Mouse (Mus musculus) adrenal gland, adult 8-10 months (tissue): Measurements from ENCODE around the gene Phldb1. TPM values are rescaled to one million over a fixed set of nuclear protein-coding genes. Genes with fewer than 3 reads are reported as not detected.
A peak's percentile ranks its signal among the peaks of the same experiment; 100 is the strongest.
"Not testable (repeated sequence)": the region's sequence is repeated elsewhere in the genome, so short reads cannot be mapped to it uniquely, and the experiment has no call there.

Source experiments
- DNase-seq: peaks from one replicate; pipeline ENCODE4 v3.0.0; 2022
- total RNA-seq, 4 experiments: library from RNA; stranded (reverse); gene quantifications; 2 replicates each; pipeline ENCODE4 v1.2.4; 2022

Gene Phldb1
- total RNA-seq, result 10 to 100 TPM; 31.7 to 64.7 (median 48.5) TPM

- DNase-seq, result peak; percentile 58
These were observed at the start of gene Phldb1 for GRCm38 (mm10) chr9:44734524-44735494. Gene Phldb1 (minus strand): TSS chr9:44735198.

DNA sequence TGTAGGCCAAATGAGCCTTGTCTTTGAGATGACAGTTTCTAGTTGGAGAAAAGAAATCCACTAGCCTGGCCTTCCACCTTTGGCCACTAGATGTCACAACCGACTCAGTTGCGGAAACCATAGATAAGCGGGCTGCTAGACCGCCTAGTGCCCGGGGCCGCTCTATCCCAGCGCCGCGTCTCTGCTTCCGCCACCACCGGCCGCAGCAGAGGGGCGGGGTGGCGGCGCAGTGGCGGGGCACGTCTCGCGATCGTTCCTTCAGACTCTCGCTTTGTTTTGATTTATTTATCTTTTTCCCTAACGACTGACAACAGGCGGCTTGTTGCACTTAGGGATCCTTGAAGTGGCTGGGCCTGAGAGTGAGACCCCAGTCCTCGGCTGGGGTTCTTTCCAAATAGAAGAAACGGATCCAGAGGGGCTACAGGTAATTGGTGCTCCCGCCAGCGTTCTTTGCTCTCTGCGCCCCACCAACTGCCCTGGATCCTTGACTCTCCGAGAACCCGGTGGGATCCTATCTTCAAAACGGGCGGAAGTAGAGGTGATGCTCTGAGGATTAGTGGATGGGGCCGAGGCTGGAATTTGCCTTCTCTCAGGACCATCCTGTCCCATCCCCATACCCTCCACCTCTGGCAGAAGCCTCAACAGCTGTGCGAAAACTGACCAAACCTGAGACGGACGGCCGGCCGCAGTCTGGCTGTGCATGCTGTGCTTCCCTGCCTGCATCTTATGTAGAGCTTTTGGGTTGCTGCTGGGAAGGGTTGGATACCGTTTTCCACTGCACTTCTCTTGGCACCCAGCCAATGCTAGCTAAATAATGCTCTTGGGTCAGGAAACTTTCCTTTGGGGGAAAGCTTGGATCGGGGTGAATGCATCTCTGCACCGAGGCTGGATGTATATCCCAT is 38.0 kb upstream of the Phldb1 start:
- DNase-seq, result peak; percentile 90

GRCm38 (mm10) chr9:44772392-44772749 is 37.4 kb upstream of the Phldb1 start:
- no peak for DNase-seq

DNA sequence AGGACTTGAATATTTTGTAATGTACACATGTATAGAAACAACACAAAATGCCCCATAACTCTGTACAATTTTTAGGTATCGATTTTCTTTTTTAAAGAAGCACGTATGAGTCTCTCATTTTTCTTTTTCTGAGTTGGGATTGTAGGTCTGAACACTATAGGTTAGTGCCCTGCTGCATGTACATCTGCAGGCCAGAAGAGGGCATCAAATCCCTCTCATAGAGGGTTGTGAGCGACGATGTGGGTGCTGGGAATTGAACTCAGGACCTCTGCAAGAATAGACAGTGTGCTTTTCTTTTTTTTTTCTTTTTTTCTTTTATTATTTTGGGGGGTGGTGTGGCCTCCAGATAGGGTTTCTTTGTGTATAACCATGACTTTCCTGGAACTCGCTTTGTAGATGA is 36.4 kb upstream of the Phldb1 start:
- DNase-seq, result no peak

DNA sequence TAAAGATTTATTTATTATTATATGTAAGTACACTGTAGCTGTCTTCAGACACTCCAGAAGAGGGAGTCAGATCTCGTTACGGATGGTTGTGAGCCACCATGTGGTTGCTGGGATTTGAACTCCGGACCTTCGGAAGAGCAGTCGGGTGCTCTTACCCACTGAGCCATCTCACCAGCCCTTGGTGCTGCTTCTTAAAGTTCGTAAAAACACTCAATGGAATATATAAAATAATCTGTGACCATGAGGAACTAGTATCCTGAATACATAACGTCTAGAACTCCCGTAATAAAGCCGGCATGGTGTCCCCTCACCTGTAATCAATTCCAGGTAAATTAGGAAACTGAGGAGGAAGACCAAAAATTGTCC is 33.0 kb upstream of the Phldb1 start:
- not testable (repeated sequence) for DNase-seq

GRCm38 (mm10) chr9:44767101-44768028 is 32.4 kb upstream of the Phldb1 start, which contains the start of the genes Arcn1 and Ift46:
Gene Arcn1 (minus strand): TSS chr9:44767845.
Gene Ift46 (plus strand): TSS chr9:44767908.
- DNase-seq, result peak; percentile 69

- DNase-seq, result no peak
These were observed 25.9 kb upstream of the Phldb1 start for GRCm38 (mm10) chr9:44760873-44761272.

- no peak for DNase-seq
These were observed 13.5 kb upstream of the Phldb1 start for GRCm38 (mm10) chr9:44748473-44748872.

GRCm38 (mm10) chr9:44747341-44747740 is 12.3 kb upstream of the Phldb1 start:
- DNase-seq, result no peak

DNA sequence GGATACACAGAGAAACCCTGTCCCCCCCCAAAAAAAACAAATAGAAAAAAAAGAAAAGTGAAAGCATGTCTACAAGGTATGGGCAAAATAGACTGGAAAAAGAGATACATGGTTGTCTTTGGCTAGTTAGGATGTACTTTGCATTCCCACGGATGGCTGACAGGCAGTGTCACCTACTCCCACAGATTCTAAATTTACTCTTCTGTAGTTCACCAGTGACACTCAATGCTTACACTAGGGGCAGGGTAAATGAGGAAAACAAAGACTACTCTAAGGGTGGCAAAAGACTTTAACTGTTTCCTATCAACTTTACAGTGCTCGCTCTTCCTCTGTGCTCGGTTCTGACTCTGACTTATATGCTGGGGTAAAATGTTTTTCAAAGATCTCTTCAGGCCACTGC is 11.7 kb upstream of the Phldb1 start:
- DNase-seq, result no peak

DNA sequence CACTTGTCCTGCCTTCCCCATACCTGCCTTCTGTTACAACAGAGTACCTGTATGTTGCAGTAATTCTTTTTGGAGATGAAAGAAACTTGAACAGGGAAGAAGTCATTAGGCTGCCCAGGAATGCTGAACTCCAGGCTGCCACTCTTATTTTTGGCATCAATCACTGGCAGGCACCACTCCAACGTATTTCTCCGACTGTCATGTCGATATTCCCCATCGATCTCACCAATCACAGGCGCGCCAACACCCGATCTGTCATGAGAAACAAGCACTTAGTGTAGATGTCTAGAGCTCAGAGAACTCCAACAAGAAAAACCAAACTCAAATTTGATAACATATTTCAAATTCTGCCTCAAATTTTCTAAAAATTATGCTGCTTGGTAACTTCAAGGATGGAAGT is 10.4 kb upstream of the Phldb1 start:
- DNase-seq, result no peak

GRCm38 (mm10) chr9:44740663-44741192 is 5.7 kb upstream of the Phldb1 start:
- DNase-seq, result no peak

DNA sequence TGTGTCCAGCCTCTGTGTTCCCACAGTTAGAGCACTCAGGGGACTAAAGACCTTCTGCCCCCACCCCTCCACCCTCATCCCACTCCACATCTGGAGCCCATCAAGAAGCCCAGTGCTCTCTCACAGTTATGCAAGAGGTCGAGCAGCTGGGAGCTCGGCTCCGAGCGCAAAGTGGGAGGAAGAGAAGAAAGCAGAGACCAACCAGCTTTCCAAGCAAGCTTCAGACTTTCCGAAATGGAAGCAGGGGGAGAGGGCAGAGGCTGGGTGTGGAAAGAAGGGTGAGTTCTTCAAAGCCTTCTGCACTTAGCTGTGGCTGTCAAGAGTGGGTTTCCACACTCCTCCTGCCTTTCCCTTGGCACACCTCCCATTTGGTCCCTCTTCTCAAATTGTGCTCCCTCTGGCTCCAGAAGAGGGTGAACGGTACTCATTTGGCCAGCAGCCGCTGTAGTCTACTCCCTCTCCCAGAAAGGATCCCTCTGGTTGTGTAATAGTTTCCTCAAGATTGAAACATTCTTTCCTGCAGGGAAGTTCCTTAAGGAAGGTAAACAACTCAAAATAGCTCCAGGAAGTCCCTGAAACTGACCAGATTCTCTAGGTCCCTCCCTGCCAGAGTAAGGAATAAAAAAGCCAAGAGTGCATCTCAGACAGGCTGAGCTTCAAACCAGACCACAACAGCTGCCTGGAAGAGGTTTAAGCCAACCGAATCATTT is 2.4 kb upstream of the Phldb1 start:
- DNase-seq, result no peak

DNA sequence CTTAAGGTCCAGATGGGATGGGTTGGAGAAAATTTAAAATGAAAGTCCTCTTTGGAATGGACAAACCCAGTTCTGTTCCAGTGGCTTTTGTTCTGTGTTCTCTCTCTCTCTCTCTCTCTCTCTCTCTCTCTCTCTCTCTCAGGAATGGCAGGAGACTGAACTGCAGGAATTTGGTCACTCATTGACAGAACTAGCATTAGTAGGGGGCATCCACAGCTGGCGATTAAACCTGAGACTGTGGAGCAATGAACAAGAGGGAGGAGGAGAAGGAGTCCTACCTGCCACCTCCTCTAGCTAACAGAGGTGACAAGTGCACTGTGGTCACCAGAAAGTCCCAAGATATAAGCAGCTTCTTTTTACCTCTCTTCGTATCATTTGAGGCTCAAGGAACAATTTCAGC is 1.3 kb upstream of the Phldb1 start:
- no peak for DNase-seq

DNA sequence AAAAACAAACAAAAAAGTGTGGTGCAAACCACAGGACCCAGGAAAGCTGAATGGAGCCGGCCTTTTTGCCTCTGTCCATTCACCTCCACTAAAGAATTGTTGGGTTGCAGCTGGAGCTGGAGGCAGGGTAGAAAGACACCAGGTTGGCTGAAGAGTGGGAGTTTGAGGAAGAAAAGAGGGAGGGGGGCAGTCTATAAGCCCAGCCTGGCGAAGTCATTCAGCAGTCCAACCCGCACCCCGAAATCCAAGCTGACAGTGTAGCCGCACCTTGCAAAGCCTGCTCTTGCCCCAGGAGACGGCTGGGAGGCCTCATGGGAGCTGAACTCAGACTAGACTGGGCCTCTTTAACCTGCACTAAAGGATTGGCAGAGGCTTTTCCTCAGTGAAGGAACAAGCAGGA is 888 bp upstream of the Phldb1 start:
- DNase-seq, result no peak

DNA sequence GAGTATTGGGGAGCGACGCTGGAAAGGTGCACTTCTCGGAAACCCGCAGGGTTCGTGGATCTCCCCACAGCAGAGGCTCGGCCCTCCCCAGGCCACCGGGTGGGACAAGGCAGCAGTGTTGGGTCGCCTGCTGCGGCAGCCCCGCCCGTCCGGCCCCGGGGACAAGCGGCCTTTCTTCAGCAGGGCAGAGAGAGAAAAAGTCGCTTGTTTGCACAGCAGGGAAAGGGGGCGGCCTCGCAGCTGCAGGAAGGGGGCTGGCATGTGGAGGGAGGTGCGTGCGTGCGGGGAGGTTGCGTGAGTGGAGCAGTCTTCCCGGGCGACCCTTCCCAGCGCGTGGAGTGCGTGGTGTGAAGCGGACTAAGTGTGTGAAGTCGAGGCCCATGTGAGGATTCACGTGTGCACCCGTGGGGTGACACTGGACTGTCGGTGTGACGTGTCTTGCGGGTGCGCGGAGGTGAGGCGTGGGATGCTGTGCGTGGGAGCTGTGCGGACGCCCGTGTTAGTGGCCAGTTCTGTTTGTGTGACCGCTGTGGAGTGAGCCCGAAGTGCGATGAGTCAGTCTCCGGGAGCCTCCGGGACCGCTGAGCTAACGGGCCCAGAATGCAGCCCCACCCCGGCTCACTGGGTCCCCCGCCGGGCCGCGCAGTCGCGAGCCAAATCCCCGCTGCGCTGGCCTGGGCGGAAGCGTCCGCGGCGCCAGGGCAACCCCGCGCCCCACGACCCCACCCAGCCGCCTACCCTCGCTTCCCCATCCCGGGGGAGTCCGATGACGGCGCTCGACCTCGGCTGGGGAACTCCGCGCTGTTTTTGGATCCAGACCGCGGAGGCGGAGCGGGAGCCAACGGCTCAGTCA is 1.1 kb downstream of the Phldb1 start:
- DNase-seq, result peak; percentile 62

GRCm38 (mm10) chr9:44732921-44733530 is 2.0 kb downstream of the Phldb1 start:
- no peak for DNase-seq

- DNase-seq, result no peak
These were observed 2.9 kb downstream of the Phldb1 start for GRCm38 (mm10) chr9:44732130-44732549.

DNA sequence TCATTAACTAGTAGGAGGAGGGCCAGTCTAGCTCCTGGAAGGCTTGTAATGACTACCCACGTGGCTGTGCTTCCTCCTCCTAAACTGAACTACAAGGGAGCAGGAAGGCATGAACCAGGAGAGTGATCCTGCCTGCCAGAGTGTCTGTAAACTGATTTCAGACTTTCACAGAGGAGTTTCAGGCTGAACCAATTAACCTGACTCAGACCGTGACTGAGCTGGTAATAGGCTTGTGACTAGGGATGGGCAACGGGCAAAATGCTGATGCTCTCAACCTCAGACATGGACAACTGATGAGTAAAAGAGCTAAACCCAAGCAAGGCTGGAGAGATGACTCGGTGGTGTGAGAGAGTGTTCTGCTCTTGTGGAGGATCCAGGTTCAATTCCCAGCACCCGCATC is 7.6 kb downstream of the Phldb1 start:
- DNase-seq, result no peak
